Comparison of ENCODE assay signal across 14 mouse cellular contexts in genomic region chr13:19362358-19362757, GRCm38 (mm10). TPM values are rescaled to one million over a fixed set of nuclear protein-coding genes. Genes with fewer than 3 reads are reported as not detected.
DNase-seq lines count a peak whose midpoint lies in the region; ATAC-seq and TF ChIP-seq lines count a peak whose summit lies in the region.
"Had no signal": no experiment of that assay in that cellular context is flagged by ENCODE, and none has a peak within 500 bp of the region (broad histone marks: within the 10 kb centered on the region; RNA-seq: fewer than 3 reads in every experiment).

No protein-coding gene starts in this region.

- H3K4me1 ChIP-seq in forebrain, postnatal 0 days (ENCODE audit: insufficient read depth), result no peaks in the 10 kb centered on the region
- H3K4me1 ChIP-seq in forebrain, embryonic 10.5 days, result no peaks in the 10 kb centered on the region
- peaks cover 6% of the 10 kb centered on the region; the same call in 1 of the 2 replicates for H3K4me1 ChIP-seq in liver, adult 2 months (ENCODE audit: control insufficient read depth, insufficient read depth, low read length)
- H3K4me1 ChIP-seq: embryonic facial prominence, embryonic 12.5 days; heart, embryonic 15.5 days; neural tube, embryonic 12.5 days had no signal

- no peaks in the 10 kb centered on the region for H3K27me3 ChIP-seq in forebrain, postnatal 0 days (ENCODE audit: insufficient read depth, low read length)
- H3K27me3 ChIP-seq in forebrain, embryonic 10.5 days (ENCODE audit: poor library complexity, severe bottlenecking), result no peaks in the 10 kb centered on the region
- no peaks in the 10 kb centered on the region for H3K27me3 ChIP-seq in liver, adult 2 months (ENCODE audit: control insufficient read depth, insufficient read depth, low read length)
- H3K27me3 ChIP-seq: embryonic facial prominence, embryonic 12.5 days; heart, embryonic 15.5 days; neural tube, embryonic 12.5 days had no signal

- peaks cover 50% of the 10 kb centered on the region for H3K36me3 ChIP-seq in forebrain, postnatal 0 days (ENCODE audit: insufficient read depth)
- H3K36me3 ChIP-seq in forebrain, embryonic 10.5 days (replicated peaks), result peaks cover 38% of the 10 kb centered on the region
- H3K36me3 ChIP-seq in liver, adult 2 months (ENCODE audit: control insufficient read depth, insufficient read depth, low read length), result peaks cover 5% of the 10 kb centered on the region; the same call in 1 of the 2 replicates

- no peak overlapping the region for H3K4me3 ChIP-seq in forebrain, postnatal 0 days (ENCODE audit: low read depth, low read length)
- H3K4me3 ChIP-seq in forebrain, embryonic 10.5 days, result no peak overlapping the region
- H3K4me3 ChIP-seq in liver, adult 2 months (ENCODE audit: insufficient read depth, low read depth, low read length), result no peak overlapping the region
- H3K4me3 ChIP-seq: embryonic facial prominence, embryonic 12.5 days; heart, embryonic 15.5 days; neural tube, embryonic 12.5 days had no signal

- no peaks in the 10 kb centered on the region for H3K79me2 ChIP-seq in liver, adult 2 months (ENCODE audit: control insufficient read depth, insufficient read depth, low read length)

- peak; percentile 42 for DNase-seq in forebrain, postnatal 0 days
- no peak for DNase-seq in forebrain, embryonic 10.5 days (ENCODE audit: extremely low spot score, low spot score)
- peak; percentile 21 for DNase-seq in liver, adult 2 months (ENCODE audit: extremely low read depth, low read depth, low spot score)
- no peak for DNase-seq in liver
- peak; percentile 32 for DNase-seq in ES-CJ7 (ENCODE audit: low read depth, low spot score)
- peak; percentile 26 for DNase-seq in embryo, embryonic 10.5 days (ENCODE audit: low spot score)
- DNase-seq in spleen, adult 18-20 months, result no peak
- DNase-seq: adrenal gland, adult 2 months; kidney, adult 8-10 months; thymus, postnatal 36 days had no signal

- H3K4me2 ChIP-seq in forebrain, postnatal 0 days (ENCODE audit: low read depth), result no peak overlapping the region
- H3K4me2 ChIP-seq: embryonic facial prominence, embryonic 12.5 days; heart, embryonic 15.5 days; neural tube, embryonic 12.5 days had no signal

- no peak overlapping the region for H3K9ac ChIP-seq in forebrain, postnatal 0 days
- H3K9ac ChIP-seq in liver, adult 2 months (ENCODE audit: low read depth, low read length), result no peak overlapping the region
- H3K9ac ChIP-seq: embryonic facial prominence, embryonic 12.5 days; heart, embryonic 15.5 days; neural tube, embryonic 12.5 days had no signal

- peak; percentile 52 for ATAC-seq in forebrain, postnatal 0 days
- ATAC-seq in monocyte, adult 5-6 weeks (replicated peaks; ENCODE audit: insufficient number of reproducible peaks, low FRiP score, low TSS enrichment, poor library complexity, severe bottlenecking), result no peak

- H3K27ac ChIP-seq in forebrain, postnatal 0 days (ENCODE audit: low read depth, low read length), result no peak overlapping the region
- no peak overlapping the region for H3K27ac ChIP-seq in forebrain, embryonic 10.5 days
- H3K27ac ChIP-seq in liver, adult 2 months (replicated peaks; ENCODE audit: insufficient read depth, low read depth, low read length), result no peak overlapping the region
- H3K27ac ChIP-seq: embryonic facial prominence, embryonic 12.5 days; heart, embryonic 15.5 days; neural tube, embryonic 12.5 days had no signal

- H3K9me3 ChIP-seq in forebrain, postnatal 0 days (ENCODE audit: low read length), result no peaks in the 10 kb centered on the region
- H3K9me3 ChIP-seq in forebrain, embryonic 10.5 days, result no peaks in the 10 kb centered on the region
- H3K9me3 ChIP-seq: embryonic facial prominence, embryonic 12.5 days; heart, embryonic 15.5 days; neural tube, embryonic 12.5 days had no signal

- 55% methylated on average over 6 of the region's 6 CpGs for WGBS in forebrain, postnatal 0 days
- WGBS in forebrain, embryonic 10.5 days, result 72% methylated on average over 6 of the region's 6 CpGs
- 70% methylated on average over 6 of the region's 6 CpGs for WGBS in liver, adult 2 months

- TF ChIP-seq CTCF in forebrain, postnatal 0 days (IDR thresholded peaks at IDR 0.05; ENCODE audit: low read depth), result peak; percentile 74
- TF ChIP-seq CTCF in liver, adult 2 months (IDR thresholded peaks at IDR 0.05; ENCODE audit: low read depth, low read length), result peak; percentile 67

- TF ChIP-seq POLR2A in liver, adult 2 months (IDR thresholded peaks at IDR 0.05; ENCODE audit: extremely low read depth, insufficient read depth, low read length), result no peak

RNA-seq across cellular contexts. Expression of gene Stard3nl, which starts 33.2 kb away (rescaled TPM):
- 106 and 119 TPM in 2 replicates for total RNA-seq in forebrain, postnatal 0 days (2014; rRNA removed)
- polyA plus RNA-seq in forebrain, postnatal 0 days (2015; fragmentation: Nextera tagmentation; extraction: Ambion mirVana), result 180 and 199 TPM in 2 replicates
- polyA plus RNA-seq in forebrain, embryonic 10.5 days (2016; fragmentation: Nextera tagmentation; extraction: Ambion mirVana), result 100 and 102 TPM in 2 replicates
- total RNA-seq in liver, adult 2 months (2014; rRNA removed), result 15.0 and 17.5 TPM in 2 replicates
- 6.9 and 8.5 TPM in 2 replicates for polyA plus RNA-seq in liver, adult 2 months (2012; rRNA removed)
- total RNA-seq in monocyte, adult 5-6 weeks (2017), result 37.5 to 79.8 TPM (median 45.4 TPM) in 3 replicates

Comparison
In these comparisons a context has a peak if more than half of its experiments do, and no peak if none do; other contexts are left out.
1. DNase-seq: peak in forebrain, postnatal 0 days (single experiment), liver, adult 2 months (single experiment), ES-CJ7 (single experiment) and embryo, embryonic 10.5 days (single experiment); none in forebrain, embryonic 10.5 days (single experiment), liver (single experiment) and spleen, adult 18-20 months (0 of 2).